Mouse (Mus musculus) liver, embryonic 14.5 days (tissue): ENCODE results near the gene Arhgef7. TPM values are rescaled to one million over a fixed set of nuclear protein-coding genes. Genes with fewer than 3 reads are reported as not detected.

Experiments
- ATAC-seq: fragments of 200-750 bp; cut with Nextera tagmentation; 2 replicates; pipeline ENCODE4 v1.8.0; 2017; ENCODE audit warnings: moderate number of reproducible peaks, mild to moderate bottlenecking, moderate library complexity; ENCODE audit not compliant: insufficient read depth
- DNase-seq, 3 experiments: peaks; one replicate each; pipeline ENCODE4 v3.0.0-alpha.2; 2012 to 2013; ENCODE audit warnings: low read depth in 3 of 3, low spot score in 3 of 3
- H3K27ac ChIP-seq: fragments of 300-500 bp; sonication (generic); 2 replicates; pipeline ENCODE4 v1.5.1; 2014; ENCODE audit warnings: moderate library complexity, mild to moderate bottlenecking, control low read depth, inconsistent platforms
- H3K27me3 ChIP-seq: fragments of 300-500 bp; sonication (generic); 2 replicates; pipeline ENCODE4 v1.6.1; 2014; ENCODE audit warnings: mild to moderate bottlenecking, low read length, moderate library complexity; ENCODE audit not compliant: control insufficient read depth, insufficient read depth
- H3K36me3 ChIP-seq: fragments of 300-500 bp; sonication (generic); replicated peaks from 2 replicates; pipeline ENCODE4 v1.6.1; 2014; ENCODE audit warnings: low read depth; ENCODE audit not compliant: control insufficient read depth, insufficient read depth
- H3K4me1 ChIP-seq, 2 experiments: fragments of 200-500 bp in 1 of 2; fragments of 300-500 bp in 1 of 2; sonication (generic) in 1 of 2; replicated peaks; 2 replicates each; pipeline ENCODE4 v1.6.1; 2012 to 2014; ENCODE audit warnings: antibody characterized with exemption in 1 of 2, inconsistent platforms in 1 of 2, low read length in 1 of 2; ENCODE audit not compliant: control insufficient read depth in 2 of 2, insufficient read depth in 2 of 2
- H3K4me2 ChIP-seq: fragments of 300-500 bp; sonication (generic); 2 replicates; pipeline ENCODE4 v1.6.1; 2014; ENCODE audit warnings: low read depth, mild to moderate bottlenecking, control low read depth, moderate library complexity
- H3K4me3 ChIP-seq, 2 experiments: fragments of 200-500 bp in 1 of 2; fragments of 300-500 bp in 1 of 2; sonication (generic) in 1 of 2; 2 replicates each; pipeline ENCODE4 v1.5.1; 2012 to 2014; ENCODE audit warnings: low read depth in 2 of 2, low read length in 2 of 2, mild to moderate bottlenecking in 2 of 2, control low read depth in 1 of 2, inconsistent platforms in 1 of 2, moderate library complexity in 1 of 2; ENCODE audit not compliant: insufficient read depth in 1 of 2
- H3K9ac ChIP-seq: fragments of 300-500 bp; sonication (generic); replicated peaks from 2 replicates; pipeline ENCODE4 v1.6.1; 2014; ENCODE audit warnings: mild to moderate bottlenecking, control low read depth, moderate library complexity
- H3K9me3 ChIP-seq: fragments of 300-500 bp; sonication (generic); 2 replicates; pipeline ENCODE4 v1.6.1; 2016; ENCODE audit warnings: low read length, mixed read lengths; ENCODE audit not compliant: control insufficient read depth
- CTCF ChIP-seq: IDR thresholded peaks from 2 replicates; pipeline ENCODE4 v1.5.1; 2016; ENCODE audit warnings: antibody characterized with exemption, low read depth, control low read depth
- EP300 ChIP-seq: IDR thresholded peaks from 2 replicates; pipeline ENCODE4 v1.6.1; 2016; ENCODE audit warnings: antibody characterized with exemption, low read depth
- WGBS: fragments of 180-500 bp; shearing (Covaris S2); extraction: QIAGEN DNeasy Blood & Tissue Kit; methylation state at CpG from one replicate; pipeline ENCODE4 v1.1.7; 2014; ENCODE audit not compliant: insufficient replicate concordance; 5-methylcytosine and 5-hydroxymethylcytosine counted together
- polyA plus RNA-seq, 2 experiments: library from polyadenylated mRNA; depleted of rRNA in 1 of 2; stranded (reverse) in 1 of 2; unstranded in 1 of 2; fragments of >200 nt; fragmentation: Nextera tagmentation in 1 of 2; extraction: Ambion mirVana in 1 of 2; gene quantifications; 2 replicates each; pipeline versions ENCODE4 v1.2.1 to v1.2.3; 2012 to 2014

Arhgef7 gene
- polyA plus RNA-seq, 2 experiments, result 6.5 to 7.0 TPM

GRCm38 (mm10) chr8:11761551-11761950 is 34.0 kb downstream of the Arhgef7 start:
- Histone ChIP-seq H3K27me3 (no peaks in the 10 kb centered on the region), H3K4me2 (no peak overlapping the region), H3K9me3 (no peaks in the 10 kb centered on the region), H3K4me1 (peaks cover 6 to 12% of the 10 kb centered on the region in 2 experiments; a peak in 3 of 4 replicates), H3K36me3 (no peaks in the 10 kb centered on the region), H3K4me3 (no peak overlapping the region), H3K9ac (no peak overlapping the region), H3K27ac (no peak overlapping the region)
- TF ChIP-seq CTCF (no peak), EP300 (no peak)
- WGBS, result 74% methylated on average over 6 of the region's 6 CpGs
- DNase-seq (no peak), ATAC-seq (no peak)

DNA sequence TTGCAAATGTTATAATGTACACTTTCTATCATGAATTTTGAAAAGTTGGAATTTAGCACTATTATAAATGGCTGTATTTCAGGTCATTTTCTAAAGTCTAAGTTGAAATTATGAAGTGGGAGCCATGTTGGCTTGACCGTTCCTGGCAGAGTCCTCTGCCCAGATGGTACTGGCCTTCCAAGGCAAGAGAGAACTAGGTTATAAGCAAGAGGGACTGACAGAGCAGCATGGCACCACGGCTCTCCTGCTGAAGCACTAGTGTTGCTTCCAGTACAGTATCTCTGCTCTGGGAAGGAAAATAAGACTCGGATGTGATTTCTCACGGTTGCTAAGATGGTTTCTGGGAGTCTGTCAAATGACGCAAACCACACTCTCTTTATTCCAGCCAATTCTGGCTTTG is 34.5 kb downstream of the Arhgef7 start:
- no peak for TF ChIP-seq CTCF
- TF ChIP-seq EP300, result no peak
- Histone ChIP-seq H3K9ac (no peak overlapping the region), H3K4me3 (no peak overlapping the region), H3K9me3 (no peaks in the 10 kb centered on the region), H3K4me2 (no peak overlapping the region), H3K27ac (no peak overlapping the region), H3K36me3 (no peaks in the 10 kb centered on the region), H3K4me1 (peaks cover 6 to 12% of the 10 kb centered on the region in 2 experiments; a peak in 3 of 4 replicates), H3K27me3 (no peaks in the 10 kb centered on the region)
- WGBS, result 72% methylated on average over 5 of the region's 5 CpGs
- DNase-seq, result no peak
- no peak for ATAC-seq

GRCm38 (mm10) chr8:11762821-11763220 is 35.3 kb downstream of the Arhgef7 start:
- ATAC-seq (no peak), DNase-seq (no peak)
- no peaks in the 10 kb centered on the region for H3K36me3 ChIP-seq
- TF ChIP-seq EP300 (no peak), CTCF (no peak)
- no peak overlapping the region for H3K9ac ChIP-seq
- H3K27me3 ChIP-seq, result no peaks in the 10 kb centered on the region
- H3K4me3 ChIP-seq, result no peak overlapping the region
- H3K4me1 ChIP-seq, result peaks cover 6 to 9% of the 10 kb centered on the region in 2 experiments; a peak in 3 of 4 replicates
- WGBS, result 72% methylated on average over 7 of the region's 7 CpGs
- H3K4me2 ChIP-seq, result no peak overlapping the region
- H3K27ac ChIP-seq, result no peak overlapping the region
- H3K9me3 ChIP-seq, result no peaks in the 10 kb centered on the region

- 46% methylated on average over 5 of the region's 5 CpGs for WGBS
- Histone ChIP-seq H3K9ac (no peak overlapping the region), H3K36me3 (no peaks in the 10 kb centered on the region)
These were observed 39.8 kb downstream of the Arhgef7 start for GRCm38 (mm10) chr8:11767213-11767840.

GRCm38 (mm10) chr8:11770001-11770400 is 42.5 kb downstream of the Arhgef7 start:
- no peaks in the 10 kb centered on the region for H3K9me3 ChIP-seq
- ATAC-seq, result no peak

More at GRCm38 (mm10) chr8:11767213-11767840, 39.8 kb downstream of the Arhgef7 start:
- no peaks in the 10 kb centered on the region for H3K9me3 ChIP-seq
- ATAC-seq, result no peak
- H3K27me3 ChIP-seq, result no peaks in the 10 kb centered on the region
- no peak overlapping the region for H3K4me2 ChIP-seq
- TF ChIP-seq EP300 (no peak), CTCF (no peak)
- H3K4me3 ChIP-seq, result no peak overlapping the region
- peak in 1 of 3 experiments; percentile 32 for DNase-seq
- no peaks in the 10 kb centered on the region; a peak in 1 of 4 replicates for H3K4me1 ChIP-seq
- no peak overlapping the region for H3K27ac ChIP-seq

More at GRCm38 (mm10) chr8:11770001-11770400, 42.5 kb downstream of the Arhgef7 start:
- Histone ChIP-seq H3K36me3 (no peaks in the 10 kb centered on the region), H3K9ac (no peak overlapping the region), H3K27ac (no peak overlapping the region), H3K4me2 (no peak overlapping the region), H3K4me1 (peaks cover 2 to 14% of the 10 kb centered on the region in 2 experiments; a peak in 3 of 4 replicates), H3K27me3 (no peaks in the 10 kb centered on the region), H3K4me3 (no peak overlapping the region)
- no peak for TF ChIP-seq CTCF
- TF ChIP-seq EP300, result no peak
- no peak for DNase-seq
- WGBS, result 80% methylated on average over 6 of the region's 6 CpGs
